Mouse (Mus musculus): ENCODE results near the gene Eml1. TPM values are rescaled to one million over a fixed set of nuclear protein-coding genes. Genes with fewer than 3 reads are reported as not detected.

Gene Eml1
- polyA plus RNA-seq, 1 experiment, result not detected

DNA sequence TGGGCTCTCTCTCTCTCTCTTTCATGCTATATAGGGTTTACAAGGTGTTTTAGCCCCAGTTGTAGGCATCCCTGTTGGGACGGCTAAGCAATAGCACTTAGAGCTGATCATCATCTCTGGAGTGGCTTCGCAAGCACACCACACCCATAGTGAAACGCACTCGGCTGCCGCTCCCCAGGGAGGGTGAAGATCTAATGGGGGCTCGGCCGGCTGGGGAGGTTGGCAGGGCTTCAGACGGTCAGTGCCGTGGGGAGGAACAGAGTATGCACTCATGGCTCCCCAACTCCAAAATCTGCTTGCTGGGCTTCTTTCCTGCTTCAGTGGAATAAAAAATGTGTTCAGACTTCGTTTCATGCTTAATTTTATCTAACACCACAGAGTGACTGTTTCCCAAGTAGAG is 62.7 kb downstream of the Eml1 start:
- TF ChIP-seq GATA1 (IDR thresholded peaks at IDR 0.05; ENCODE audit: low read length), result no peak

DNA sequence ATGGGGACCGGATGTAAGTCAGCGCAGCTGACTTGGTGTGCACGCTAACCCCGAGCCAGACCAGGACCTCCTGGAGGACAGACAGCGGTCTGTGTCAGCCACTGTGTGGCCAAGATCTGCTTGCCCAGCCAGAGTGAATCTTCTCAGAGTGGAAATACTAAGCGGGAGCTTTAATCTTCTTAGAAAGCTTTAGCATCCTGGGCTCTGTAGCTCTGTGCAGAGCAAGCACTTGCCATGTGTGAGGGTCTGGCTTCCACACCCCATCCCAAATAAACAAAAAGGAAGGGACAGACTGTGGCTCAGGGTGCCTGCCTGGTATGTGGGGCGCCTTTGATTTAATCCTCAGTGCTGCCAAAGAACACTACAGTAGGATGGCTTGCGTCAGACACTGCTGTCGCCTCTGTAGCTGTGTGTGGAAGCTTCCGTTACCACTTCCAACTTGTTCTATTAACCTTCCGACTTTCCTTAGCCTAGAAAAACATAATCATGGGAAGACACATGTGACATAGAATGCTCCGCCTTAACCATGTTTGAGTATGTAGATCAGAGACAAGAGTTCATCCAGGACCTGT is 64.8 kb downstream of the Eml1 start:
- no peak for TF ChIP-seq GATA1 (IDR thresholded peaks at IDR 0.05; ENCODE audit: low read length)

DNA sequence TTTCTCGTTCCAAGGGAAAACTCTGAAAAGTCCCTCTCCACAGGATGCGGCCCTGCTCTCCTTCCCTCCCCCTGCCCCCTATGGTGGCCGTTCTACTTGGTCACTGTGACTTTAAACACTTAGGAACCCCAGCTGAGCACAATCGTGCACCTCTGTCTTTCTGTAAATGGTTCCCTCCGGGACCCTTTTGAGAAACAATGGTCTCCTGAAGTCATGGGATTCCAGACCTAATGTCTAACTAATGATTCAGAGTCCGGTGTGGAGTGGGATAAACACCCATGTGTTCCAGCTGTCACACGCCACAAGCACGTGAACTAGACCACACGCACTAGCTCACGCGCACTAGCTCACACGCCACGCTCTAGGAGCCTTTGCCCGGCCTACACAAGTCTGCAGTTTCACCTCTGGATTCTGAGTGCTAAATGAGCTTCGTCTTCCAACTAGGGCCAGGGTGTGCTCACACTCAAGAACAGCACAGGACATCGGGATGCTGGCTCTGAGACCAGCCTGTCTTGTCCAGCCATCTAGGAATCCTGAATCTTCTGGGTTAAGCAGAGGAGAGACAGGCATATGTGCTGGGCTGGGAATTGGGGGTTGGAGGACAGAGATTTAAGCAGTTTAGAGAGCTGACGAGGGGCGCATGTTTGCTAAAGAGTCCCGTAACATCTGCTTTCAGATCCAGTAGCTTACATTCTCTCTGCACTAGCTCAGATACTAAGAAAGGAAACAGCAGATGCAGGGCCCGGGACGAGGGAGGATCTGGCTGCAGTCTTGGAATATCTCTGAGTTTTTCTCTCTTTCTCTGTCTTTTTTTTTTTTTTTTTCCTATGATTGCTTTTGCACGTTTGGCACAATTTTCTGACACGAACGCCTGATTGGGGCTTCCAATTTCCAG is 65.5 kb downstream of the Eml1 start:
- no peak for TF ChIP-seq GATA1 (IDR thresholded peaks at IDR 0.05; ENCODE audit: low read length)

DNA sequence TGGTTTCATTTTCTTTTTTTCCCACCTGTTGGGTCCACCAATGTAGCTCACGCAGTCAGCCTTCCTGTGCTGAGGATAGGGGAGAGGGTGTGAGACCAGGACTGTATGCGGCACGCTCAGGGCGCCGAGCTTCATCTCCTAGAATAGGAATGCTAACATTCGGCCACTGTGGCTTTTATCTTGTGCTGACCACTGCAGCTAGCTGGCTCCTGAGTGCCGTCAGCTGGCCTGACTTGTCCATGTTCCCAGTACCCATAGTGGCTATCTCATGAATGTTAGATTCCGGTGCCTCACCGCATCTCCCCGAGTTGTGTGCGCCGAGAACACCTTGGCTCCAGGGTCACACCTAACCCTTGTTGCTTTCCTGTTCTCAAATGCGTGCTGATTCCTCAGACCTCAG is 66.7 kb downstream of the Eml1 start:
- TF ChIP-seq GATA1 (IDR thresholded peaks at IDR 0.05; ENCODE audit: low read length), result no peak

DNA sequence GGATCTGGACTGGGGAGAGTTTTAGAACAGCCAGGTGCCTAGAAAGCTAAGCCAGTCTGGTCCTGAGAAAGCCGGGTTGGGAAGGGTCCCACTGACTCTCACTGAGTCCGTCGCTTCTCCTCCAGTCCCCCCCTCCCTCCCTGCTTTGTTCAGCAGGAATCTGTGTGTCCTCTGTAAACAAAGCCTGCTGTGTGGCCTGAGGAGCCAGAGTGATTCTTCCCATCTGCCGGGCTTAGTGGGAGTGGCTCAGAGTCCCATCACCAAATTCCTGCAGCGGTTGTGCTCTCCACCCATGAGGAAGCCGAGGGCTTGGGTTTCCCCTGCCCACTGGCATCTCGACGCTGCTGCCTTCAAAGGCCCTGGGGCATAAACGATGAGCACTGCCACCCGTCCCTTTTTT is 72.5 kb downstream of the Eml1 start:
- TF ChIP-seq GATA1 (IDR thresholded peaks at IDR 0.05; ENCODE audit: low read length), result no peak

DNA sequence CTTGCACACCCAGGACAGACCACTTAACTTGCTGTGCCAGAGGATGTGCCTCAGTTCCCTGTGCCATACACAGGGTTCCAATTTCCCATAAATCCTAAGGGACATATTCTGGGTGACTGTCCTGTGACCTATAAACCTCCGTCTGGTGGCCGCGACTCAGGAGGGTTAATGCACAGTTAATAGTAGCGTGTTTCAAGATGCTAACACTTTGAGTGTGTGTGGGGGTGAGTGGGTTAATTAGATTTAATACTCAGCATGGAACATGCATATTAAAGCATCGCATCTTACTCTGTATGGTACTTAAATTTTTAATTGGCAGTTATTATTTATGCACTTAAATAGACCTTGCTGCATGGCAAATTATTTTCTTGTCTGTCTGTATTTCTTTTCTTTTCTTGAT is 73.0 kb downstream of the Eml1 start:
- no peak for TF ChIP-seq GATA1 (IDR thresholded peaks at IDR 0.05; ENCODE audit: low read length)

DNA sequence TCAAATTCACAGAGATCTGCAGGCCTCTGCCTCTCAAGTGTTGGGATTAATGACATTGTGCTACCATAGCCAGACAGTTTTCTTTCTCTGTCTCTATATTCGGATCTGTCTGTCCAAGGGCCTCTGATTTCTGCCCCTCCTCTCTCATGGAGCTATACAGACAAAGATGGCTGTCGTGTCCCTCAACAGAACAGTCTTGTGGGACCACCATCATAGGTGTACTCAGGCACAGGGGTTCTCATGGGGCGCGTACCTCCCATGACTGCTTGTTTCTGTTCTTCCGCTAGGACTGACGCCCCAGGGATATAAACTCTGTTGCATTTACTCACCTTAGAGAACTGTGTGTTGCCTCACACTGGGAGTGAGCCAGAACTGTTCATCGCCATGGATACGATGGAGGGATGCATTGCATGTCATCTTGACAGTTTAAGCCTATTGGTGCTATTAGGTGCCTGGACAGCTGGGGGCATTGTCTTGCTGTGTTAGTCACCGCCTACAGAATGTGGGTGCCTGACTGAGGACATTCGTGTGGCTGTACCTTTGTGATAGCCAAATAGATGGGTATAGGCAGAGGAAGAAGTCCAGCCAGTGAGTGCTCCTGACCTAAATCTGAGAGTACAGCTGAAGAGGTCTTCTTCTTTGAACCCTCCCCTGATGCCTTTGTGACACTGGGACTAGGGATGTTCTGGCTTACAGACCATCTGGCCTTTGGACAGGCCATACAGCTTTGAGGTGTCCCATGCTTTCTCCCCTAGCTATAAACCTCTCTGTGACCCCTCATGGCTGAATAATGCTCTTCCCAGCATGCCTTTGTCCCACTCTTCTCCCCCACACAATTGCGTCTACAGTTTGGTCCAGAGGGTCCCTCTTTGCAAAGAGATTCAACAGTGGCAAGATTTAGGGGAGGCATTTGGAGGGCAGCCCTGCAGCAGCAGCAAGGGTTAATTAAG is 73.7 kb downstream of the Eml1 start:
- no peak for TF ChIP-seq GATA1 (IDR thresholded peaks at IDR 0.05; ENCODE audit: low read length)

DNA sequence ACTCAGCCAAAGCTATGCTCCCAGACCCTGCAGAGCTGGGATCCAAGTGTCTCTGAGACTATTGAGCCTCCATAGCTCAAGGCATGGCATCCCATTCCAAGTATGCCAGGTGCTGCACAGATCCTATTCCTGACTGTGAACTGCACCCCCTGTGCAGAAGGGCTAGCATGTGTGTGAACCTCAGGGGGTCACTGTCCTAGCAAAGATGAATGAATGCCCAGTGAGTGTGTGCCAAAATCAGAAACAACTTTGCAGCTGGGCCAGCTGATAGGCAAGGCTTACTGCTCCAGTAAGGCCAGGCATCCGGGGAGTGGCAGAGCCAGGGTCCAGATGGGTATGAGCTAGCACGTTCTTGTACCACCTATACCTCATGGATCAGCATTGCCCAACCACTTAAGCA is 76.0 kb downstream of the Eml1 start:
- TF ChIP-seq GATA1 (IDR thresholded peaks at IDR 0.05; ENCODE audit: low read length), result no peak

DNA sequence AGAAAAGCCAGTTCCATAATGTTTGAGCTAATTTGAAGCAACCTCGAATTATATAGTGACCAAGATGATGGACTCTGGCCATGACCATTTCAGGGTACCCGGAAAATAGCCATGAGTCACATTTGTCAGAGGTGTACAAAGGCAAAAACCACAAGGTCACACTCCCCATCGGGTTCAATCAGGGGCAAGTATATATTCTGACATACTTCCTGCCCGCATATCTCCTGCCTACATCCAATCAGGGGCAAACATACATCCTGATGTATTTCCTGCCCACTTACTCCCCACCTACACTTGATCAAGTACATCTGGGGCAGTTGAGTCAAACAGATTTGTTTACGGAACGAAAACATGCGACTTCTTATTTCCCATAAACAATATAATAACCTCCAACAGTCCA is 77.6 kb downstream of the Eml1 start:
- no peak for TF ChIP-seq GATA1 (IDR thresholded peaks at IDR 0.05; ENCODE audit: low read length)

DNA sequence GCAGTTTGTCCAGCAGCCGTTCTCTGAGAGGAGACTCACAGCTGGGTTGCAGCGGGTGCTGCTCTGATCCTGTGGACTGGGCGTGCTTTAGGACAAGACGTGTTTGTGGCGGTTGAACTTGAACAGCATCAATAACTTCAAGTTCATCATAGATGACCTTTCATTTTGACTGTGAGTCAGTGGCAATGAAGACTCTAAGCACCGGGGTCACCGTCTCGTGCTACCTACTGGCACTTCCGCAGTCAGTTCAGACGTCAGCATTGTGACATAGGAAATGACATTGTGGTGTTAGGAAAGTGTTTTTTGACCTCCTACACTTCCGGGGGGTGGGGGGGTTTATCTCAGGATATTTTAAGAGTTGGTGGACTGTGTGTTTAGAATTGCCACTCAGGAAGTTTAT is 79.2 kb downstream of the Eml1 start:
- TF ChIP-seq GATA1 (IDR thresholded peaks at IDR 0.05; ENCODE audit: low read length), result no peak

DNA sequence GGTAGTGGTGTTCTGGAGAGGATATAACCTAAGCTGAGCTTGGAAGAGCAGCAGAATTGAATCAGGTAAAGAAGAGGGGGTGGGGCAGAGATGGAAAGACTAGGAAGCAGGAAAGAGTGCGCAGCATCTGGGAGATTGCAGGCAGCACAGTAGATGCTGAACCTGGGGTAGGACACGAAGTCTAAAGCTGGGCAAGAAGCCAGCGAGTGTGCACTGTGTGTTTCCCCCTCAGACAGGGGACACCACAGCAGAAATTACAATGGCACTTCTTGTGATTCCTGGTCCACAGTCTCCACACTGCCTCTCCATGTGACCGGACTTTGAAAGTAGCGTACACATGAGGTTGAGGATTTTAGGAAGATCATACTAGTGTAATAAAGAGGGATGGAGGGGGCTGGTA is 79.8 kb downstream of the Eml1 start:
- TF ChIP-seq GATA1 (IDR thresholded peaks at IDR 0.05; ENCODE audit: low read length), result no peak

DNA sequence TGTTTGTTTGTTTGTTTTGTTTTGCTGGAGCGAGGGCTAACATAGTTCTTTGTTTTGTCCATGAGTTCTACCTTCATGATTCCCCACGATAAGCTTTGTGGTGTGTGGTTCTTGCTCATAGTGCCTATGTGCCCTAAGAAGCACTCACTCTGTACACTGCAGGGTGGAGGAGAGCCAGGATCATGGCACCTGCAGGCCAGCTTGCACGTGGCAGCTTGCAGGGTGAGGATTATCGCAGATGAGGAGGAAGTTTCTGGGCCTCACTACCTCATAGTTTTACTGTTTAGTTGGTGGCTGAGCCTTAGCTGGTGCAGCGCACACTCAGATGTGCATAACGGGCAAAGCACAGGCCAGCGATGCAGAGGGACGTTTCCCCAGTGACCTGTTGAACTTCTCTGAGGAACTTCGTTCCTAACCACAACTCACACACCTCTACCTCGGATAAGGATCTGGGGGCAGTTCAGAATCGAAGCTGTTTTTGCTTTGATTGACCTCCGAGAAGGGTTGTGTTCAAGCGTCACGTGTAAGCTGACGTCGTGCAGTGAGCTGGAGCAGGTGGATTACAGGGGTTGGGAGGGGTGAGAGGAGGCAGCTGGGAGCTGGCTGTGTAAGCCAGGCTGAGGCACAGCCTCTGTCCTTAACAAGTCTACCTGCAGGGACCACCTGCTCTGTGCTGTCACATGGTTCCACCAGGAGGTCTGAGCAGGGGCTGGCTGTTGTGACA is 81.6 kb downstream of the Eml1 start:
- TF ChIP-seq GATA1 (IDR thresholded peaks at IDR 0.05; ENCODE audit: low read length), result no peak

DNA sequence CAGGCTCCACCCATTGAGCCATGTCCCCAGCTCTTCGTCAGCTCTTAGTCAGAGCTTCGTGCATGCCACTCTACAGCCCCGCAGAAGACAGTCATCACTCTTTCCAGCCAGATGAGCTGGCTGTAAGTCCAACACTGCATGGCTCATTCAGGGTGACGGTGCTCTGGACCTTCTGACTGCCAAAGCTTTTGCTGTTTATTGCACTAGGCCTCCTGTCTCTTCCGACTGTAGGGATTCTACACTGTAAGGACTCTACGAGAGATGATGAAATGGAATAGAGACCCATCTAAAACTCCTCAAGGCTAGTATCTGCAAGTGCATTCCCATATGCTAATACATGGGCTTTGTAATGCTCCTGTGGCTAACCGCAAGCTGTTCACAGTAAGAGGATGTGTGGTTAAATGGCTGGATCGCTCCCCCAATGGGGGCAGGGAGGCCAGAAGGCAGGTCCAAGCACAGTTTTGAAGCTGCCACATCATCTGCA is 82.8 kb downstream of the Eml1 start:
- TF ChIP-seq GATA1 (IDR thresholded peaks at IDR 0.05; ENCODE audit: low read length), result no peak

DNA sequence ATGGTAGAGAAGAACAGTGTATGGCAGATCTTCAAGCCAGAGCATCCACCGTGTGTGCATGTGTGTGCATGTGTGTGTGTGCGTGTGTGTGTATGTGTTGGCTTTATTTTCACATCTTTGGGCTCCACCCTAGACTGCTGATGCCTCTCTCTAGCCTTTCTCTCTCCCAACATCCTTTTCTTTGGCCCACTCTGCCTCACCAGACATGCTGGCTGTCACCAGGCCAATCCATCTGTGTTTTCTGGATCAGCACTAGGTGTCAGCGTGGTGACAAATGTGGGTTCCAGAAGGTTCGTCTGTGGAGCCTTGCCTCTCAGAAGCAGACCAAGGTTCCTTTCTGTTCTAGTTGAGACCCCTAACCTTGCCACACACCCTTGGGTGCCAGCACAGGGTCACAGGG is 84.2 kb downstream of the Eml1 start:
- no peak for TF ChIP-seq GATA1 (IDR thresholded peaks at IDR 0.05; ENCODE audit: low read length)

DNA sequence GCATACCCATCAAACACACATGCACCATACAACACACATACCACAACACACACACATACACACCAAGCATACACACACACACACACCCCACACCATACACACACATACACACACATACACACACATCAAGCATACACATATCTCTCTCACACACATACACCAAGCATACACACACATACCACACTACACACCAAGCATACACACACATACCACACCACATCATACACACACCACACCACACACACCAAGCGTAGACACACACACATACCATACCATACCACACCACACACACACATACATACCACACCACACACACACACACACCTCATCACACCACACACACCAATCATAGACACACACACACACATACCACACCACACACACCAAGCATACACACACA is 102.1 kb downstream of the Eml1 start:
- TF ChIP-seq GATA1 (IDR thresholded peaks at IDR 0.05; ENCODE audit: low read length), result no peak

Measured in G1E-ER4 (cell line).